12 mouse cellular contexts compared by ENCODE assay signal in the genomic region with DNA sequence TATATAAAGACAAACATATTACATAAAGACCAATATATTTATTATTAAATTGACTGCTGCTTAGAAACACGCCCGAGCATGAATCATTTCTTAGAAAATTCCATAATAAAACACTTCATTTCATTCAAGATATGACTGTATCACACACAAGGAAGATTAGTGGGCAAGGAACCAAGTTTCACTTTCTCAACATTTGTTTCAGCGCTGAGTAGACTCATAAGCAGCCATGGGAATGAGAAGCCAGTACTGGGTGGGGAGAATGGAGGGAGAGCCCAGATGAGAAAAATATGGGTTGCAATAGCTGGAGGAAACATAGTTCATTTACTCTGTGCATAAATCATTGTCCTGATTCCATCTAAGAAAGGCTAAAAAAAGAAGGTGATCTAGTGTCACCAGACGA.
DNase-seq lines count a peak whose midpoint lies in the region.
"Had no signal": no experiment of that assay in that cellular context is flagged by ENCODE, and none has a peak within 500 bp of the region (broad histone marks: within the 10 kb centered on the region; RNA-seq: fewer than 3 reads in every experiment).

No protein-coding gene starts in this region.

- peak; percentile 55 for DNase-seq in gastrocnemius, adult 18-20 months (ENCODE audit: low spot score)
- no peak for DNase-seq in gastrocnemius, postnatal 25 days
- DNase-seq in kidney, adult 9 months = peak; percentile 44
- DNase-seq in kidney, postnatal 14 days = no peak
- peak; percentile 26 for DNase-seq in Muller cell, postnatal 12 days (ENCODE audit: inconsistent ontology term)
- DNase-seq in fibroblast of lung, adult 2 months (ENCODE audit: low read depth) = peak; percentile 58
- DNase-seq in MN1 (ENCODE audit: low spot score) = no peak
- DNase-seq in cerebellum, postnatal 25 days = no peak
- DNase-seq: adrenal gland, postnatal 10 days; cerebellum, adult 18-20 months; kidney, adult 11 months; thymus, postnatal 25 days had no signal

Comparison
In these comparisons a context has a peak if more than half of its experiments do, and no peak if none do; other contexts are left out.
1. DNase-seq: peak in gastrocnemius, adult 18-20 months (single experiment), kidney, adult 9 months (single experiment), Muller cell, postnatal 12 days (single experiment) and fibroblast of lung, adult 2 months (single experiment); none in gastrocnemius, postnatal 25 days (single experiment), kidney, postnatal 14 days (single experiment), MN1 (single experiment) and cerebellum, postnatal 25 days (0 of 2).